Comparison of ENCODE assay signal across 1 mouse cellular context in genomic region chr16:17921325-17922162, GRCm38 (mm10).
TF ChIP-seq lines count a peak whose summit lies in the region.

No protein-coding gene starts in this region.

TF ChIP-seq in CH12.LX, 34 proteins besides CTCF, POLR2A, EP300 and RAD21:
- TF ChIP-seq ZMIZ1 (IDR thresholded peaks at IDR 0.05; ENCODE audit: low read depth, low read length) (no peak; the same call in 1 of the 2 replicates), KAT2A (IDR thresholded peaks at IDR 0.05; ENCODE audit: insufficient replicate concordance, low read length) (peak; percentile 70; the same call in 1 of the 2 replicates), TBP (conservative IDR thresholded peaks at IDR 0.05; ENCODE audit: low read depth, low read length) (peak; percentile 95), JUN (IDR thresholded peaks at IDR 0.05; ENCODE audit: insufficient read depth, low read depth, low read length) (no peak), USF2 (conservative IDR thresholded peaks at IDR 0.05; ENCODE audit: low read depth, low read length) (peak; percentile 54), MAZ (IDR thresholded peaks at IDR 0.05; ENCODE audit: low read depth, low read length) (no peak; the same call in 1 of the 2 replicates), MYC (IDR thresholded peaks at IDR 0.05; ENCODE audit: low read depth, low read length) (peak; percentile 81), NELFE (IDR thresholded peaks at IDR 0.05; ENCODE audit: low read depth, low read length) (peak; percentile 87; the same call in 1 of the 2 replicates), CHD1 (IDR thresholded peaks at IDR 0.05; ENCODE audit: low read depth, low read length) (no peak), ETS1 (conservative IDR thresholded peaks at IDR 0.05; ENCODE audit: low read depth, low read length) (peak; percentile 39; the same call in 1 of the 2 replicates), CHD2 (IDR thresholded peaks at IDR 0.05; ENCODE audit: low read length) (no peak), ZKSCAN1 (IDR thresholded peaks at IDR 0.05; ENCODE audit: borderline replicate concordance, low read depth, low read length) (no peak), SMC3 (IDR thresholded peaks at IDR 0.05; ENCODE audit: low read depth, low read length) (no peak), BHLHE40 (IDR thresholded peaks at IDR 0.05; ENCODE audit: low read depth, low read length) (peak; percentile 65; the same call in 1 of the 2 replicates), HCFC1 (IDR thresholded peaks at IDR 0.05; ENCODE audit: low read depth, low read length) (peak; percentile 90), TCF12 (IDR thresholded peaks at IDR 0.05; ENCODE audit: low read depth, low read length) (peak; percentile 84), ELF1 (IDR thresholded peaks at IDR 0.05; ENCODE audit: low read depth, low read length) (peak; percentile 55), POLR2AphosphoS2 (IDR thresholded peaks at IDR 0.05; ENCODE audit: low read depth, low read length) (no peak), E2F4 (IDR thresholded peaks at IDR 0.05; ENCODE audit: insufficient replicate concordance, low read depth, low read length) (no peak), JUND (conservative IDR thresholded peaks at IDR 0.05; ENCODE audit: low read depth, low read length) (no peak), USF1 (IDR thresholded peaks at IDR 0.05; ENCODE audit: low read depth, low read length) (peak; percentile 73), SIN3A (IDR thresholded peaks at IDR 0.05; ENCODE audit: low read length) (peak; percentile 92), NRF1 (IDR thresholded peaks at IDR 0.05; ENCODE audit: low read depth, low read length) (peak; percentile 93), RCOR1 (conservative IDR thresholded peaks at IDR 0.05; ENCODE audit: low read depth, low read length) (no peak; the same call in 1 of the 2 replicates), MXI1 (IDR thresholded peaks at IDR 0.05; ENCODE audit: low read depth, low read length) (peak; percentile 90), MAX (IDR thresholded peaks at IDR 0.05; ENCODE audit: low read length) (peak; percentile 82), ZNF384 (IDR thresholded peaks at IDR 0.05; ENCODE audit: low read depth, low read length) (no peak), GABPA (IDR thresholded peaks at IDR 0.05; ENCODE audit: insufficient replicate concordance, low read depth, low read length) (peak; percentile 89), MAFK (IDR thresholded peaks at IDR 0.05; ENCODE audit: insufficient replicate concordance, low read length) (no peak), PAX5 (IDR thresholded peaks at IDR 0.05; ENCODE audit: low read length) (no peak), IRF4 (IDR thresholded peaks at IDR 0.05; ENCODE audit: low read depth, low read length) (peak; percentile 56; the same call in 1 of the 2 replicates), UBTF (IDR thresholded peaks at IDR 0.05; ENCODE audit: low read depth, low read length) (0 out of 2 replicates have a peak, but pooled peaks have one; percentile 67), MEF2A (IDR thresholded peaks at IDR 0.05; ENCODE audit: borderline replicate concordance, low read depth, low read length) (peak; percentile 49; the same call in 1 of the 2 replicates), ZC3H11A (IDR thresholded peaks at IDR 0.05; ENCODE audit: low read depth, low read length) (no peak)
